In genomic region chr16:45093137-45093731, GRCm38 (mm10) we compare ENCODE assay signal across 8 mouse cellular contexts. TPM values are rescaled to one million over a fixed set of nuclear protein-coding genes. Genes with fewer than 3 reads are reported as not detected.
A peak's percentile ranks its signal among the peaks of the same experiment; 100 is the strongest.
DNase-seq lines count a peak whose midpoint lies in the region; ATAC-seq and TF ChIP-seq lines count a peak whose summit lies in the region.

Gene Ccdc80, plus strand, starts transcription at chr16:45093402.

- H3K36me3 ChIP-seq in midbrain, embryonic 13.5 days: no peaks in the 10 kb centered on the region

- ATAC-seq in midbrain, embryonic 13.5 days: no peak
- ATAC-seq in megakaryocyte-erythroid progenitor cell, adult 5-6 weeks (replicated peaks; ENCODE audit: low FRiP score, low TSS enrichment, poor library complexity, severe bottlenecking): no peak

- H3K9ac ChIP-seq in midbrain, embryonic 13.5 days (replicated peaks): peak within 1 kb of the TSS; percentile 42; the same call in 1 of the 2 replicates

- no peaks in the 10 kb centered on the region for H3K9me3 ChIP-seq in midbrain, embryonic 13.5 days

- WGBS in lung, adult 2 months: 14% methylated on average over 6 of the region's 6 CpGs
- WGBS in midbrain, embryonic 13.5 days: 40% methylated on average over 6 of the region's 6 CpGs

- TF ChIP-seq POLR2A in lung, adult 2 months (IDR thresholded peaks at IDR 0.05; ENCODE audit: borderline replicate concordance, extremely low read depth, low read depth, low read length): no peak

- H3K27me3 ChIP-seq in midbrain, embryonic 13.5 days: no peaks in the 10 kb centered on the region

- intact Hi-C loops in gastrocnemius, postnatal 36 days (cut with DNase I): loop anchor here (10.0 kb wide), 1 partner anchor 368 kb away; the partner anchor contains the start of gene Nepro

- DNase-seq in lung, adult 2 months: no peak
- DNase-seq in lung, postnatal 25 days (ENCODE audit: low spot score): no peak
- DNase-seq in gastrocnemius, postnatal 36 days: peak in 1 of 2 experiments; percentile 26
- DNase-seq in induced T-regulatory cell, adult 2 months (ENCODE audit: low read depth): peak; percentile 29
- DNase-seq in right cerebral cortex, adult 18-20 months: no peak

- peak within 1 kb of the TSS; percentile 6 for H3K4me3 ChIP-seq in lung, adult 2 months (replicated peaks; ENCODE audit: extremely low read depth, low read depth, low read length)
- peak within 1 kb of the TSS; percentile 58 for H3K4me3 ChIP-seq in brown adipose tissue, adult 24 weeks (ENCODE audit: insufficient read depth, low read depth, low read length)
- peak within 1 kb of the TSS; percentile 28 for H3K4me3 ChIP-seq in midbrain, embryonic 13.5 days (replicated peaks)

- H3K4me1 ChIP-seq in lung, adult 2 months (ENCODE audit: control insufficient read depth, insufficient read depth, low read length): peaks cover 2% of the 10 kb centered on the region; the same call in 1 of the 2 replicates
- H3K4me1 ChIP-seq in brown adipose tissue, adult 24 weeks (ENCODE audit: control insufficient read depth, insufficient read depth, insufficient read length, low read length): peaks cover 10% of the 10 kb centered on the region
- H3K4me1 ChIP-seq in midbrain, embryonic 13.5 days (replicated peaks): peaks cover 6% of the 10 kb centered on the region; the same call in 1 of the 2 replicates

- H3K27ac ChIP-seq in brown adipose tissue, adult 24 weeks (replicated peaks; ENCODE audit: low read depth, low read length): peak within 1 kb of the TSS; percentile 60
- no peak within 1 kb of the TSS for H3K27ac ChIP-seq in midbrain, embryonic 13.5 days

- H3K4me2 ChIP-seq in midbrain, embryonic 13.5 days (replicated peaks): peak within 1 kb of the TSS; percentile 49

- no peak for TF ChIP-seq CTCF in lung, adult 2 months (IDR thresholded peaks at IDR 0.05; ENCODE audit: insufficient read depth, low read length)

RNA-seq across cellular contexts. Expression of gene Ccdc80, which starts in this region (rescaled TPM):
- 19.6 and 20.0 TPM in 2 replicates for polyA plus RNA-seq in lung, adult 2 months (2012; rRNA removed)
- polyA plus RNA-seq in brown adipose tissue, adult 24 weeks (2012; ENCODE audit: insufficient read depth, insufficient read length, missing spikeins): 96.4 and 96.5 TPM in 2 replicates
- 10 to 100 TPM; 20.0 to 30.0 TPM for total RNA-seq in gastrocnemius, postnatal 36 days (2021)
- polyA plus RNA-seq in midbrain, embryonic 13.5 days (2015; fragmentation: Nextera tagmentation; extraction: Ambion mirVana): 4.4 and 5.1 TPM in 2 replicates
- total RNA-seq in megakaryocyte-erythroid progenitor cell, adult 5-6 weeks (2014; fragmentation: Nextera tagmentation): not detected in 2 replicates
- total RNA-seq in megakaryocyte-erythroid progenitor cell, adult 5-6 weeks (2017): not detected in 2 replicates

Comparison
In these comparisons a context has a peak if more than half of its experiments do, and no peak if none do; other contexts are left out.
1. RNA of gene Ccdc80 (total RNA-seq): 20.0 to 30.0 TPM in gastrocnemius, postnatal 36 days; not detected in megakaryocyte-erythroid progenitor cell, adult 5-6 weeks; every median in the first group is over 10 times any median in the second.
2. H3K4me3 ChIP-seq: peak in every context shown above with its lines; median percentile 58 in brown adipose tissue, adult 24 weeks; 28 in midbrain, embryonic 13.5 days; 6 in lung, adult 2 months.